Mouse (Mus musculus) WW6 (cell line): ENCODE data around the gene Ifna7.
"Not testable (repeated sequence)": the region's sequence is repeated elsewhere in the genome, so short reads cannot be mapped to it uniquely, and the experiment has no call there.

Source experiments
- DNase-seq: peaks from one replicate; pipeline ENCODE4 v3.0.0-alpha.2; 2013; ENCODE audit warnings: low read depth, low spot score

The Ifna7 gene

DNA sequence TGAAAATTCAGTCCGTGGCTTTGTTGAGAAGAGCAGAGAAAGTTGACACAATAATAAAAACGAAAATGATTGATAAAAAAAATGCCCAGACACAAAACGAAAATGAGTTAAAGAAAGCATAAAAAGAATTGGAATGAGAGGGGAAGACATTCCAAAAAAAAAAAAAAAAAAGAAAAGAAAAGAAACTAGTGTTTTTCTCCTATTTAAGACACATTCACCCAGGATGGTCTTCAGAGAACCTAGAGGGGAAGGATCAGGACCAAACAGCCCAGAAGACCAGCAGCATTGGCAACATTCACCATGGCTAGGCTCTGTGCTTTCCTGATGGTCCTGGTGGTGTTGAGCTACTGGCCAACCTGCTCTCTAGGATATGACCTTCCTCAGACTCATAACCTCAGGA, at the start of gene Ifna7:
Ifna7 (plus strand) TSS at position 301 of the 400 bp plus-strand sequence.
- DNase-seq = no peak

DNA sequence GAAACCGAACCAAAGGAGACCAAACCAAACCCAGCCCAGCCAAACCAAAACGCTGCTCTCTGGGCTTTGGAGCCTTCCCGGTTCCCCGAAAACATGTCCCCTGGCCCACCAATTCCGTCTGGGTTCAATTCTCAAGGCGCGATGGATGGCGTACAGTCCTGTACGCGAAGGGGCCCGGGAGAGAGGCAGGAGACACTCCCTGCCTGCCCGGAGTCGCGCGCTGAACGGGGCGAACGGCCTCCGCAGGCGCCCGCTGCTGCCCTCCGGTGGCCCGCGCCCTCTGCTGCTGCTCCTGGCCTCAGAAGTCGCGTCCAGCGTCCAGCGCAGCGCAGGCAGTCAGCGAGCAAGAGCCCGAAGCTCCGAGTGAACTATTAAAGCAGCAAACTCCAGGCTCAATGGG, 42.5 kb upstream of the Ifna7 start, which contains the start of gene Gm13290:
Gm13290 (plus strand) TSS at position 301 of the 400 bp plus-strand sequence.
- DNase-seq = not testable (repeated sequence)

DNA sequence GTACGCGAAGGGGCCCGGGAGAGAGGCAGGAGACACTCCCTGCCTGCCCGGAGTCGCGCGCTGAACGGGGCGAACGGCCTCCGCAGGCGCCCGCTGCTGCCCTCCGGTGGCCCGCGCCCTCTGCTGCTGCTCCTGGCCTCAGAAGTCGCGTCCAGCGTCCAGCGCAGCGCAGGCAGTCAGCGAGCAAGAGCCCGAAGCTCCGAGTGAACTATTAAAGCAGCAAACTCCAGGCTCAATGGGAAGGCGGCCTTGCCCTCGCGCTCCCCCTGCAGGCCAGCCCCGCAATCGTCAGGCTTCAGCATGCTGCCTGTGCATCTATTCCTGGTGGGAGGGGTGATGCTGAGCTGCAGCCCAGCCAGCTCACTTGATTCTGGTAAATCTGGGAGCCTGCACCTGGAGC, 39.4 kb upstream of the Ifna7 start, which contains the start of gene Gm13289:
Gm13289 (plus strand) TSS at position 301 of the 400 bp plus-strand sequence.
- DNase-seq = not testable (repeated sequence)

DNA sequence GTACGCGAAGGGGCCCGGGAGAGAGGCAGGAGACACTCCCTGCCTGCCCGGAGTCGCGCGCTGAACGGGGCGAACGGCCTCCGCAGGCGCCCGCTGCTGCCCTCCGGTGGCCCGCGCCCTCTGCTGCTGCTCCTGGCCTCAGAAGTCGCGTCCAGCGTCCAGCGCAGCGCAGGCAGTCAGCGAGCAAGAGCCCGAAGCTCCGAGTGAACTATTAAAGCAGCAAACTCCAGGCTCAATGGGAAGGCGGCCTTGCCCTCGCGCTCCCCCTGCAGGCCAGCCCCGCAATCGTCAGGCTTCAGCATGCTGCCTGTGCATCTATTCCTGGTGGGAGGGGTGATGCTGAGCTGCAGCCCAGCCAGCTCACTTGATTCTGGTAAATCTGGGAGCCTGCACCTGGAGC, 36.5 kb upstream of the Ifna7 start, which contains the start of gene Gm13272:
Gm13272 (plus strand) TSS at position 301 of the 400 bp plus-strand sequence.
- not testable (repeated sequence) for DNase-seq

DNA sequence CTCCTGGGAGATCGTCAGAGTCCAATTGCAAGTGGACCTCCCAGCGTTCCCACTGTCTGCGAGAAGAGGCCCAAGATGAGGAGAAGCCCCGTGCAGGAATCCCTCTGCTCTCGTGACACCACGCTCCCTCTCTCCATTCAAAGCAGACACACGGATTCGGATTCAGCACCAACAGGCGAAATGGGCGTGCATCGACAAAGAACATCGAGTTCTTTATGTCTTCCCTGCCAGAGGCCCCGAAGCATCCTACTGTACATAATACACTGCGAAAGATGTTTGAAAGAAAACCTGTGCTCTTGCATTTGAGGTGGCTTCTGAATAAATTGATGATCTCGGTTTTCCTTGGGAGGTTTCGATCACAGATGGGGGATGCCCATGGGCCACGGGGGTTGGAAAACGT, 35.7 kb upstream of the Ifna7 start:
- not testable (repeated sequence) for DNase-seq

DNA sequence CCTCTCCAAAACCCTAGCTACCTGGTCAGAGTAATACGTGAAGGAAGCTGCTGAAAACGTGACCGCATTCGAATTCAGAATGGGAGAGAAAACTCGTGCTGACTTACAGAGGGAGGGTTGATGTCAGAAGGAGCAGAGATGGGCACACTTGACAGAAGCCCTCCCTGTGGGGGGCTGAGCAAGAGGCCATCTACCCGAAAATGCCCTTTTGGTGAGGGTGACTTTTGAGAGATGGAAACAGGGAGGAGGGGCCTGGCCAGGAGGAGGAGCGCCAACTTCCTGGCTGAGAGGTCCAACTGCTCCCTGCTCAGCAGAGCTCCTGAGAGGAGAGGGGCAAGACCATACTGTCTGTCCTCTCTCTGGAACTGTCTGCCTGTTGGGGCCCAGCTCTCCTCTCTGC, 34.2 kb upstream of the Ifna7 start, which contains the start of gene Ifnz:
Ifnz (plus strand) TSS at position 301 of the 400 bp plus-strand sequence.
- DNase-seq = not testable (repeated sequence)

DNA sequence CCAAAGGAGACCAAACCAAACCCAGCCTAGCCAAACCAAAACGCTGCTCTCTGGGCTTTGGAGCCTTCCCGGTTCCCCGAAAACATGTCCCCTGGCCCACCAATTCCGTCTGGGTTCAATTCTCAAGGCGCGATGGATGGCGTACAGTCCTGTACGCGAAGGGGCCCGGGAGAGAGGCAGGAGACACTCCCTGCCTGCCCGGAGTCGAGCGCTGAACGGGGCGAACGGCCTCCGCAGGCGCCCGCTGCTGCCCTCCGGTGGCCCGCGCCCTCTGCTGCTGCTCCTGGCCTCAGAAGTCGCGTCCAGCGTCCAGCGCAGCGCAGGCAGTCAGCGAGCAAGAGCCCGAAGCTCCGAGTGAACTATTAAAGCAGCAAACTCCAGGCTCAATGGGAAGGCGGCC, 33.7 kb upstream of the Ifna7 start:
- not testable (repeated sequence) for DNase-seq

DNA sequence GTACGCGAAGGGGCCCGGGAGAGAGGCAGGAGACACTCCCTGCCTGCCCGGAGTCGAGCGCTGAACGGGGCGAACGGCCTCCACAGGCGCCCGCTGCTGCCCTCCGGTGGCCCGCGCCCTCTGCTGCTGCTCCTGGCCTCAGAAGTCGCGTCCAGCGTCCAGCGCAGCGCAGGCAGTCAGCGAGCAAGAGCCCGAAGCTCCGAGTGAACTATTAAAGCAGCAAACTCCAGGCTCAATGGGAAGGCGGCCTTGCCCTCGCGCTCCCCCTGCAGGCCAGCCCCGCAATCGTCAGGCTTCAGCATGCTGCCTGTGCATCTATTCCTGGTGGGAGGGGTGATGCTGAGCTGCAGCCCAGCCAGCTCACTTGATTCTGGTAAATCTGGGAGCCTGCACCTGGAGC, 30.6 kb upstream of the Ifna7 start, which contains the start of gene Gm13276:
Gm13276 (plus strand) TSS at position 301 of the 400 bp plus-strand sequence.
- not testable (repeated sequence) for DNase-seq

DNA sequence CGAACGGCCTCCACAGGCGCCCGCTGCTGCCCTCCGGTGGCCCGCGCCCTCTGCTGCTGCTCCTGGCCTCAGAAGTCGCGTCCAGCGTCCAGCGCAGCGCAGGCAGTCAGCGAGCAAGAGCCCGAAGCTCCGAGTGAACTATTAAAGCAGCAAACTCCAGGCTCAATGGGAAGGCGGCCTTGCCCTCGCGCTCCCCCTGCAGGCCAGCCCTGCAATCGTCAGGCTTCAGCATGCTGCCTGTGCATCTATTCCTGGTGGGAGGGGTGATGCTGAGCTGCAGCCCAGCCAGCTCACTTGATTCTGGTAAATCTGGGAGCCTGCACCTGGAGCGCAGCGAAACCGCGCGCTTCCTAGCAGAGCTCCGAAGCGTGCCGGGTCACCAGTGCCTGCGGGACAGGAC, 27.6 kb upstream of the Ifna7 start, which contains the start of gene Gm13277:
Gm13277 (plus strand) TSS at position 231 of the 400 bp plus-strand sequence.
- DNase-seq = not testable (repeated sequence)

DNA sequence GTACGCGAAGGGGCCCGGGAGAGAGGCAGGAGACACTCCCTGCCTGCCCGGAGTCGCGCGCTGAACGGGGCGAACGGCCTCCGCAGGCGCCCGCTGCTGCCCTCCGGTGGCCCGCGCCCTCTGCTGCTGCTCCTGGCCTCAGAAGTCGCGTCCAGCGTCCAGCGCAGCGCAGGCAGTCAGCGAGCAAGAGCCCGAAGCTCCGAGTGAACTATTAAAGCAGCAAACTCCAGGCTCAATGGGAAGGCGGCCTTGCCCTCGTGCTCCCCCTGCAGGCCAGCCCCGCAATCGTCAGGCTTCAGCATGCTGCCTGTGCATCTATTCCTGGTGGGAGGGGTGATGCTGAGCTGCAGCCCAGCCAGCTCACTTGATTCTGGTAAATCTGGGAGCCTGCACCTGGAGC, 24.8 kb upstream of the Ifna7 start, which contains the start of gene Gm13278:
Gm13278 (plus strand) TSS at position 301 of the 400 bp plus-strand sequence.
- not testable (repeated sequence) for DNase-seq

DNA sequence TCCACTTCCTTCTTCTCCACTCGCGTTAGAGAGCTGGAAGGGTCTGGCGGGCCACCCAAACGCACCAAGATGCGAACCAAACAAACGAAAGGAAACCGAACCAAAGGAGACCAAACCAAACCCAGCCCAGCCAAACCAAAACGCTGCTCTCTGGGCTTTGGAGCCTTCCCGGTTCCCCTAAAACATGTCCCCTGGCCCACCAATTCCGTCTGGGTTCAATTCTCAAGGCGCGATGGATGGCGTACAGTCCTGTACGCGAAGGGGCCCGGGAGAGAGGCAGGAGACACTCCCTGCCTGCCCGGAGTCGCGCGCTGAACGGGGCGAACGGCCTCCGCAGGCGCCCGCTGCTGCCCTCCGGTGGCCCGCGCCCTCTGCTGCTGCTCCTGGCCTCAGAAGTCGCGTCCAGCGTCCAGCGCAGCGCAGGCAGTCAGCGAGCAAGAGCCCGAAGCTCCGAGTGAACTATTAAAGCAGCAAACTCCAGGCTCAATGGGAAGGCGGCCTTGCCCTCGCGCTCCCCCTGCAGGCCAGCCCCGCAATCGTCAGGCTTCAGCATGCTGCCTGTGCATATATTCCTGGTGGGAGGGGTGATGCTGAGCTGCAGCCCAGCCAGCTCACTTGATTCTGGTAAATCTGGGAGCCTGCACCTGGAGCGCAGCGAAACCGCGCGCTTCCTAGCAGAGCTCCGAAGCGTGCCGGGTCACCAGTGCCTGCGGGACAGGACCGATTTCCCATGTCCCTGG, 21.9 kb upstream of the Ifna7 start, which contains the start of gene Gm13275:
Gm13275 (plus strand) TSS at position 552 of the 740 bp plus-strand sequence.
- not testable (repeated sequence) for DNase-seq

DNA sequence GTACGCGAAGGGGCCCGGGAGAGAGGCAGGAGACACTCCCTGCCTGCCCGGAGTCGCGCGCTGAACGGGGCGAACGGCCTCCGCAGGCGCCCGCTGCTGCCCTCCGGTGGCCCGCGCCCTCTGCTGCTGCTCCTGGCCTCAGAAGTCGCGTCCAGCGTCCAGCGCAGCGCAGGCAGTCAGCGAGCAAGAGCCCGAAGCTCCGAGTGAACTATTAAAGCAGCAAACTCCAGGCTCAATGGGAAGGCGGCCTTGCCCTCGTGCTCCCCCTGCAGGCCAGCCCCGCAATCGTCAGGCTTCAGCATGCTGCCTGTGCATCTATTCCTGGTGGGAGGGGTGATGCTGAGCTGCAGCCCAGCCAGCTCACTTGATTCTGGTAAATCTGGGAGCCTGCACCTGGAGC, 18.9 kb upstream of the Ifna7 start, which contains the start of gene Gm13279:
Gm13279 (plus strand) TSS at position 301 of the 400 bp plus-strand sequence.
- DNase-seq = not testable (repeated sequence)

DNA sequence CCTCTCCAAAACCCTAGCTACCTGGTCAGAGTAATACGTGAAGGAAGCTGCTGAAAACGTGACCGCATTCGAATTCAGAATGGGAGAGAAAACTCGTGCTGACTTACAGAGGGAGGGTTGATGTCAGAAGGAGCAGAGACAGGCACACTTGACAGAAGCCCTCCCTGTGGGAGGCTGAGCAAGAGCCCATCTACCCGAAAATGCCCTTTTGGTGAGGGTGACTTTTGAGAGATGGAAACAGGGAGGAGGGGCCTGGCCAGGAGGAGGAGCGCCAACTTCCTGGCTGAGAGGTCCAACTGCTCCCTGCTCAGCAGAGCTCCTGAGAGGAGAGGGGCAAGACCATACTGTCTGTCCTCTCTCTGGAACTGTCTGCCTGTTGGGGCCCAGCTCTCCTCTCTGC, 16.7 kb upstream of the Ifna7 start, which contains the start of gene Gm13285:
Gm13285 (plus strand) TSS at position 301 of the 400 bp plus-strand sequence.
- not testable (repeated sequence) for DNase-seq

DNA sequence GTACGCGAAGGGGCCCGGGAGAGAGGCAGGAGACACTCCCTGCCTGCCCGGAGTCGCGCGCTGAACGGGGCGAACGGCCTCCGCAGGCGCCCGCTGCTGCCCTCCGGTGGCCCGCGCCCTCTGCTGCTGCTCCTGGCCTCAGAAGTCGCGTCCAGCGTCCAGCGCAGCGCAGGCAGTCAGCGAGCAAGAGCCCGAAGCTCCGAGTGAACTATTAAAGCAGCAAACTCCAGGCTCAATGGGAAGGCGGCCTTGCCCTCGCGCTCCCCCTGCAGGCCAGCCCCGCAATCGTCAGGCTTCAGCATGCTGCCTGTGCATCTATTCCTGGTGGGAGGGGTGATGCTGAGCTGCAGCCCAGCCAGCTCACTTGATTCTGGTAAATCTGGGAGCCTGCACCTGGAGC, 13.1 kb upstream of the Ifna7 start, which contains the start of gene Gm13287:
Gm13287 (plus strand) TSS at position 301 of the 400 bp plus-strand sequence.
- DNase-seq = not testable (repeated sequence)

DNA sequence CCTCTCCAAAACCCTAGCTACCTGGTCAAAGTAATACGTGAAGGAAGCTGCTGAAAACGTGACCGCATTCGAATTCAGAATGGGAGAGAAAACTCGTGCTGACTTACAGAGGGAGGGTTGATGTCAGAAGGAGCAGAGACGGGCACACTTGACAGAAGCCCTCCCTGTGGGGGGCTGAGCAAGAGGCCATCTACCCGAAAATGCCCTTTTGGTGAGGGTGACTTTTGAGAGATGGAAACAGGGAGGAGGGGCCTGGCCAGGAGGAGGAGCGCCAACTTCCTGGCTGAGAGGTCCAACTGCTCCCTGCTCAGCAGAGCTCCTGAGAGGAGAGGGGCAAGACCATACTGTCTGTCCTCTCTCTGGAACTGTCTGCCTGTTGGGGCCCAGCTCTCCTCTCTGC, 10.8 kb upstream of the Ifna7 start, which contains the start of gene Gm13288:
Gm13288 (plus strand) TSS at position 301 of the 400 bp plus-strand sequence.
- not testable (repeated sequence) for DNase-seq

DNA sequence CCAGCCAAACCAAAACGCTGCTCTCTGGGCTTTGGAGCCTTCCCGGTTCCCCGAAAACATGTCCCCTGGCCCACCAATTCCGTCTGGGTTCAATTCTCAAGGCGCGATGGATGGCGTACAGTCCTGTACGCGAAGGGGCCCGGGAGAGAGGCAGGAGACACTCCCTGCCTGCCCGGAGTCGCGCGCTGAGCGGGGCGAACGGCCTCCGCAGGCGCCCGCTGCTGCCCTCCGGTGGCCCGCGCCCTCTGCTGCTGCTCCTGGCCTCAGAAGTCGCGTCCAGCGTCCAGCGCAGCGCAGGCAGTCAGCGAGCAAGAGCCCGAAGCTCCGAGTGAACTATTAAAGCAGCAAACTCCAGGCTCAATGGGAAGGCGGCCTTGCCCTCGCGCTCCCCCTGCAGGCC, 10.3 kb upstream of the Ifna7 start:
- not testable (repeated sequence) for DNase-seq

DNA sequence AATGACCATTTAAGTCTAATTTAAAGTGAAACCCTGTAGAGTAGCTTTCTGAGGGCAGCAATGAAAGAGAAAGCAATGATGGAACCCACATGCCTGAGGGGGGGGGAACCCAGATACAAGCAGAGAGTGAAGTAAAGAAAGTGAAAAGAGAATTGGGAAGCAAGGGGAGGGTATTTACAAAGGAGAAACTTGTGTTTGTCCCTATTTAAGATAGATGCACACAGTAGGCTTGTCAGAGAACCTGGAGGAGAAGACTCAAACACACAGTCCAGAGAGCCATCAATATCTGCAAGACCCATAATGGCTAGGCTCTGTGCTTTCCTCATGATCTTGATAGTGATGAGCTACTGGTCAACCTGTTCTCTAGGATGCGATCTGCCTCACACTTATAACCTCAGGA, 3.6 kb downstream of the Ifna7 start, which contains the start of gene Ifna11:
Ifna11 (plus strand) TSS at position 301 of the 400 bp plus-strand sequence.
- no peak for DNase-seq

DNA sequence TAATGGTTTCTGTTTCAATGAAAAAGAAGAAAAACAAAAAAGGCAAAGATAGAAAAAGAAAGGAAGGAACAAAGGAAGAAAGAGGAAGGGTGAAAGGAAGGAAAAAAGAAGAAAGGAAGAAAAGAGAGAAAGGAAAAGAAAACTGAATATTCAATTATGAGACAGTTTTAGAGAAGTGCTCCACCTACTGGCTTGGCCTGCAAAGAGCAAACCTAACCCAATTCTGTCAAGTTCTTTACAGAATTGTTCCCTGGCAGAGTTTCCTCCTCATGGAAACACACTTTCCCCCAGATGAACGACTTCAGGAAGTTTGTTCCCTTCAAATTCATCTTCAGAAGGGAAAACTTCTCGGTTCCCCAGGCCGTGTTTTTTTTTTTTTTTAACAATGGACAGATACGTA, 7.0 kb downstream of the Ifna7 start:
- DNase-seq = no peak

DNA sequence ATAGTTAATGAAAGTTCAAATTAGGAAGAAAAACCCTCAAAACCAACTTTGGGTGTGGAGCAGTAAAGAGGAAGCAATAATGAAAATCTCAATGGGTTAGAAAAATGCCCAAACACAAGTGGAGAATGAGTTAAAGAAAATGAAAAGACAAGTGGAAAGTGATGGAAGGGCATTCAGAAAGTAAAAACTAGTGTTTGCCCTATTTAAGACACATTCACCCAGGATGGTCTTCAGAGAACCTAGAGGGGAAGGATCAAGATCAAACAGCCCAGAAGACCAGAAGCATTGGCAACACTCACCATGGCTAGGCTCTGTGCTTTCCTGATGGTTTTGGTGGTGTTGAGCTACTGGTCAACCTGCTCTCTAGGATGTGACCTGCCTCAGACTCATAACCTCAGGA, 11.1 kb downstream of the Ifna7 start, which contains the start of gene Ifna6:
Ifna6 (plus strand) TSS at position 301 of the 400 bp plus-strand sequence.
- not testable (repeated sequence) for DNase-seq

DNA sequence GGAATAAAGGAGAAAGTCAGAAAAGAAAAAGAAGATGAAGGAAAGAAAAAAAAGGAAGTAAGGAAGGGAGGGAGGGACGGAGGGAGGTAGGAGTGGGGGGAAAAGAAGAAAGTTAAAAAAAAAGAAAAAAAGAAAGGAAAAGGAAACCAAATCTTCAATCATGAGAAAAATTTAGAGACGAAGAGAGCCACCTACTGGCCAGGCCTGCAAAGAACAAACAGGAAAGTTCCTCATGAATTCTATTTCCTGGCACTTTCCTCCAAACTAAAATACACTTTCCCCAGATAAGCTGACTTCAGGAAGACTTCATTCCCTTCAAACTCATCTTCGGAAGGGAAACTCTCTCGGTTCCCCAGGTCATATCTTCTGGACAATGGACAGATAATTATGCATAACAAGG, 14.5 kb downstream of the Ifna7 start:
- DNase-seq = no peak

DNA sequence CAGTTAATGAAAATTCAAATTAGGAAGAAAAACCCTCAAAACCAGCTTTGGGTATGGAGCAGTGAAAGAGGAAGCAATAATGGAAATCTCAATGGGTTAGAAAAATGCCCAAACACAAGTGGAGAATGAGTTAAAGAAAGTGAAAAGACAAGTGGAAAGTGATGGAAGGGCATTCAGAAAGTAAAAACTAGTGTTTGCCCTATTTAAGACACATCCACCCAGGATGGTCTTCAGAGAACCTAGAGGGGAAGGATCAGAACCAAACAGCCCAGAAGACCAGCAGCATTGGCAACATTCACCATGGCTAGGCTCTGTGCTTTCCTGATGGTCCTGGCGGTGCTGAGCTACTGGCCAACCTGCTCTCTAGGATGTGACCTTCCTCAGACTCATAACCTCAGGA, 19.2 kb downstream of the Ifna7 start, which contains the start of gene Ifna5:
Ifna5 (plus strand) TSS at position 301 of the 400 bp plus-strand sequence.
- not testable (repeated sequence) for DNase-seq

DNA sequence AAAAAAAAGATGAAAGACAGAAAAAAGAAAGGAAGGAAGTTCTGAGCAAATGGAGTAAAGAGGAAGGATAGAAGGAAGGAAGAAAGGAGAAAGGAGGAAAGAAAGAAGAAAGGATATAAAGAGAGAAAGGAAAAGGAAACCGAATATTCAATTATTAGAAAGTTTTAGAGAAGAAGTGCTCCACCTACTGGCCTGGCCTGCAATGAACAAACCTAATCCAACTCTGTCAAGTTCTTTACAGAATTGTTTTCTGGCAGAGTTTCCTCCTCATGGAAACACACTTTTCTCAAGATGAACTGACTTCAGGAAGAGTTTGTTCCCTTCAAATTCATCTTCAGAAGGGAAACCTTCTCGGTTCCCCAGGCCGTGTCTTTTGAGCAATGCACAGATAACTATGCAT, 22.8 kb downstream of the Ifna7 start:
- no peak for DNase-seq
